Mouse (Mus musculus): ENCODE measurements at regions not wholly inside any gene's neighbourhood (a gene's known extent, or its start where the extent isn't known, plus 50 kb on each side); places are given as distances from the start of the nearest gene placed in this dataset.

- DNase-seq, result no peak
Observed at GRCm38 (mm10) chr16:71963579-71963978, 344.5 kb upstream of the Robo1 start.

- no peak for DNase-seq
Observed at GRCm38 (mm10) chr16:71973811-71974210, 334.3 kb upstream of the Robo1 start.

GRCm38 (mm10) chr16:71997634-71998278 lies 310.4 kb upstream of the Robo1 start:
- peak; percentile 10 to 28 for DNase-seq

GRCm38 (mm10) chr16:72027404-72028215 lies 280.5 kb upstream of the Robo1 start:
- DNase-seq, result peak; percentile 30 to 32

- DNase-seq, result peak in 1 of 2 experiments; percentile 6
Observed at GRCm38 (mm10) chr16:72028216-72028610, 279.9 kb upstream of the Robo1 start.

GRCm38 (mm10) chr16:72028798-72029197 lies 279.3 kb upstream of the Robo1 start:
- peak; percentile 57 for DNase-seq

GRCm38 (mm10) chr16:72029273-72029672 lies 278.8 kb upstream of the Robo1 start:
- peak; percentile 3 to 5 for DNase-seq

- no peak for DNase-seq
Observed at GRCm38 (mm10) chr16:72068254-72068653, 239.9 kb upstream of the Robo1 start.

GRCm38 (mm10) chr16:72069581-72069980 lies 238.5 kb upstream of the Robo1 start:
- DNase-seq, result no peak

GRCm38 (mm10) chr16:72071756-72072471 lies 236.2 kb upstream of the Robo1 start:
- DNase-seq, result no peak

- DNase-seq, result peak; percentile 14 to 38
Observed at GRCm38 (mm10) chr16:72085181-72085580, 222.9 kb upstream of the Robo1 start.

- peak; percentile 65 to 73 for DNase-seq
Observed at GRCm38 (mm10) chr16:72088053-72088452, 220.1 kb upstream of the Robo1 start.

GRCm38 (mm10) chr16:72088916-72089315 lies 219.2 kb upstream of the Robo1 start:
- peak; percentile 76 to 79 for DNase-seq

Measured in cerebellum, postnatal 10 days (tissue).